Comparison of ENCODE assay signal across 9 mouse cellular contexts in the genomic region with DNA sequence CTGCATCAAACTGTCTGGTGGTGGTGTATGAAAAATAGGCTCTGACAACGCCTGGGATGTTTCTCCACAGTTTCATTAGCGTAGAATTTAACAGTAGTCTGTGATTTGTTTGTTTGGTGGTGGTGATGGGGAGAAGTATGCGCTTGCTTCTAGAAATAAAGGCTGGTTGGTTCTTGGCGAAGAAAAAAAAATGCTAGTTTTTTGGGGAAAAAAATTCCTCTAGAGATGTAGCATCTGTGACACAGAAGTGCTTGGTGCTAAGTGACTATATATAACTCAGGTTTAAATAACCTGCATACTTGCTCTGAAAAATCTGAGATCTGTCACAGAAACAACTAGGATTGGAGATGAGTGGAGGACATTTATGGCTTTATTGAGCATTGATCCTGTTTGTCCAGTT. TPM values are rescaled to one million over a fixed set of nuclear protein-coding genes. Genes with fewer than 3 reads are reported as not detected.
A peak's percentile ranks its signal among the peaks of the same experiment; 100 is the strongest.
DNase-seq lines count a peak whose midpoint lies in the region; ATAC-seq and TF ChIP-seq lines count a peak whose summit lies in the region.
"Had no signal": no experiment of that assay in that cellular context is flagged by ENCODE, and none has a peak within 500 bp of the region (broad histone marks: within the 10 kb centered on the region; RNA-seq: fewer than 3 reads in every experiment).

No protein-coding gene starts in this region.

- H3K4me2 ChIP-seq in kidney, embryonic 16.5 days (replicated peaks; ENCODE audit: low read depth, low read length), result peak overlapping the region; percentile 94
- H3K4me2 ChIP-seq in embryonic facial prominence, embryonic 15.5 days (replicated peaks), result peak overlapping the region; percentile 96
- H3K4me2 ChIP-seq in intestine, postnatal 0 days (replicated peaks; ENCODE audit: low read depth), result peak overlapping the region; percentile 95
- H3K4me2 ChIP-seq in neural tube, embryonic 13.5 days, result peak overlapping the region; percentile 97

- no peak overlapping the region for H3K27ac ChIP-seq in kidney, embryonic 16.5 days (ENCODE audit: low read length)
- no peak overlapping the region; the same call in 1 of the 2 replicates for H3K27ac ChIP-seq in embryonic facial prominence, embryonic 15.5 days (replicated peaks)
- peak overlapping the region; percentile 97; the same call in 1 of the 2 replicates for H3K27ac ChIP-seq in intestine, postnatal 0 days (ENCODE audit: low read depth, low read length)
- H3K27ac ChIP-seq in neural tube, embryonic 13.5 days (replicated peaks), result no peak overlapping the region

- no peaks in the 10 kb centered on the region for H3K9me3 ChIP-seq in kidney, embryonic 16.5 days (ENCODE audit: low read length)
- no peaks in the 10 kb centered on the region for H3K9me3 ChIP-seq in embryonic facial prominence, embryonic 15.5 days (replicated peaks)
- H3K9me3 ChIP-seq in intestine, postnatal 0 days (ENCODE audit: control insufficient read depth), result no peaks in the 10 kb centered on the region
- H3K9me3 ChIP-seq in neural tube, embryonic 13.5 days, result no peaks in the 10 kb centered on the region

- H3K27me3 ChIP-seq in kidney, embryonic 16.5 days (ENCODE audit: insufficient read depth, low read length), result no peaks in the 10 kb centered on the region
- H3K27me3 ChIP-seq in embryonic facial prominence, embryonic 15.5 days, result no peaks in the 10 kb centered on the region
- H3K27me3 ChIP-seq in intestine, postnatal 0 days (replicated peaks; ENCODE audit: control insufficient read depth, insufficient read depth, low read length), result no peaks in the 10 kb centered on the region
- H3K27me3 ChIP-seq in neural tube, embryonic 13.5 days, result no peaks in the 10 kb centered on the region
- H3K27me3 ChIP-seq: Patski had no signal

- WGBS in kidney, embryonic 16.5 days, result 32% methylated on average over 4 of the region's 4 CpGs
- WGBS in embryonic facial prominence, embryonic 15.5 days, result 16% methylated on average over 4 of the region's 4 CpGs
- WGBS in intestine, postnatal 0 days, result 30% methylated on average over 4 of the region's 4 CpGs
- WGBS in neural tube, embryonic 13.5 days, result 31% methylated on average over 4 of the region's 4 CpGs

- peaks cover 46% of the 10 kb centered on the region for H3K4me1 ChIP-seq in kidney, embryonic 16.5 days (ENCODE audit: insufficient read depth, low read length)
- peaks cover 29% of the 10 kb centered on the region for H3K4me1 ChIP-seq in embryonic facial prominence, embryonic 15.5 days
- H3K4me1 ChIP-seq in intestine, postnatal 0 days (replicated peaks; ENCODE audit: control insufficient read depth, insufficient read depth, low read length), result peaks cover 2% of the 10 kb centered on the region; the same call in 1 of the 2 replicates
- peaks cover 54% of the 10 kb centered on the region for H3K4me1 ChIP-seq in neural tube, embryonic 13.5 days (replicated peaks)

- peak overlapping the region; percentile 87; the same call in 1 of the 2 replicates for H3K9ac ChIP-seq in kidney, embryonic 16.5 days (replicated peaks; ENCODE audit: low read length)
- H3K9ac ChIP-seq in embryonic facial prominence, embryonic 15.5 days, result no peak overlapping the region
- H3K9ac ChIP-seq in intestine, postnatal 0 days (ENCODE audit: low read depth, low read length), result no peak overlapping the region
- H3K9ac ChIP-seq in neural tube, embryonic 13.5 days, result peak overlapping the region; percentile 86; the same call in 1 of the 2 replicates

- no peak for DNase-seq in kidney, postnatal 4 days
- DNase-seq in adrenal gland, adult 2 months, result no peak
- no peak for DNase-seq in thymus, postnatal 10 days (ENCODE audit: low spot score in 2 of 2)
- no peak for DNase-seq in yolk sac, embryonic 10.5 days (ENCODE audit: low spot score)

- H3K36me3 ChIP-seq in kidney, embryonic 16.5 days (ENCODE audit: insufficient read depth, low read length), result no peaks in the 10 kb centered on the region
- H3K36me3 ChIP-seq in embryonic facial prominence, embryonic 15.5 days, result no peaks in the 10 kb centered on the region
- H3K36me3 ChIP-seq in intestine, postnatal 0 days (ENCODE audit: control insufficient read depth, insufficient read depth), result no peaks in the 10 kb centered on the region
- H3K36me3 ChIP-seq in neural tube, embryonic 13.5 days, result no peaks in the 10 kb centered on the region

- TF ChIP-seq CTCF in intestine, postnatal 0 days (IDR thresholded peaks at IDR 0.05; ENCODE audit: low read depth), result no peak

- no peak for ATAC-seq in kidney, embryonic 16.5 days (ENCODE audit: low FRiP score, low TSS enrichment)
- ATAC-seq in embryonic facial prominence, embryonic 15.5 days (ENCODE audit: insufficient number of reproducible peaks, low FRiP score, low TSS enrichment, low read depth), result no peak
- no peak for ATAC-seq in intestine, postnatal 0 days
- ATAC-seq in neural tube, embryonic 13.5 days (ENCODE audit: low read depth), result no peak
- ATAC-seq: Patski had no signal

- H3K4me3 ChIP-seq in kidney, embryonic 16.5 days (ENCODE audit: low read length), result peak overlapping the region; percentile 68
- peak overlapping the region; percentile 88 for H3K4me3 ChIP-seq in embryonic facial prominence, embryonic 15.5 days (replicated peaks)
- peak overlapping the region; percentile 87 for H3K4me3 ChIP-seq in intestine, postnatal 0 days (ENCODE audit: low read depth, low read length)
- H3K4me3 ChIP-seq in neural tube, embryonic 13.5 days, result peak overlapping the region; percentile 92

RNA-seq across cellular contexts. Expression of a gene that starts 1.5 kb away (rescaled TPM):
- 15.2 and 33.7 TPM in 2 replicates for polyA plus RNA-seq in kidney, embryonic 16.5 days (2015; fragmentation: Nextera tagmentation; extraction: Ambion mirVana)
- polyA plus RNA-seq in embryonic facial prominence, embryonic 15.5 days (2015; fragmentation: Nextera tagmentation; extraction: Ambion mirVana), result 47.9 and 48.2 TPM in 2 replicates
- polyA plus RNA-seq in intestine, postnatal 0 days (2015; fragmentation: Nextera tagmentation; extraction: Ambion mirVana), result 27.9 and 28.3 TPM in 2 replicates
- polyA plus RNA-seq in neural tube, embryonic 13.5 days (2015; fragmentation: Nextera tagmentation; extraction: Ambion mirVana), result 11.9 and 13.3 TPM in 2 replicates
- 100 to 1,000 TPM in 1 of 2 experiments, 10 to 100 TPM in 1; 79.5 to 125 TPM for total RNA-seq in adrenal gland, adult 2 months (2021)
- 14.5 and 17.1 TPM in 2 replicates for polyA plus RNA-seq in adrenal gland, adult 2 months (2012; rRNA removed)

Comparison
In these comparisons a context has a peak if more than half of its experiments do, and no peak if none do; other contexts are left out.
1. H3K9ac ChIP-seq: peak in kidney, embryonic 16.5 days (single experiment) and neural tube, embryonic 13.5 days (single experiment); none in embryonic facial prominence, embryonic 15.5 days (single experiment) and intestine, postnatal 0 days (single experiment).
2. Peak in every context shown above with its lines, with median percentiles within 50 percentile points of each other: H3K4me2 ChIP-seq and H3K4me3 ChIP-seq.